Mouse (Mus musculus): Measurements from ENCODE around the gene Lmod3. TPM values are rescaled to one million over a fixed set of nuclear protein-coding genes. Genes with fewer than 3 reads are reported as not detected.
"Not testable (repeated sequence)": the region's sequence is repeated elsewhere in the genome, so short reads cannot be mapped to it uniquely, and the experiment has no call there.

Lmod3 gene
- polyA plus RNA-seq, 1 experiment from 2014 or later = 0.08 TPM

DNA sequence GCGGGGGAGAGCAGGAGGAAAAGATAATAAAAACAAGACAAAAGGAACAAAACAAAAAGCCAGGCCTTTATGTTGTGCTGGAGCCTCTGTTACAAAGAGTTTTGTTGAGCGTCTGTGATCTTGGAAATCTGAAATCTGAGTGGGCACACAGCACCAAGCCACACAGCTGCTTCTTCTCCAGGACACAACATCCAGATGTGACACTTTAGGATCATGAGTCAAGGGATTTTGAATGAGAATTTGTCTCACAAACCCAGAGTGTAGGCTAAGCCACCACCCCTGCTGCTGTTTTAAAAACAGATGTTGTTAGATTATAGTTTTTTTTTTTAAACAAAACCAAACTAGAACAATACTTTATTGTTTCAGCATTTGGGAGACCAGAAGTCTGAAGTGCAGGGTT lies 19.8 kb upstream of the Lmod3 start:
- Histone ChIP-seq H3K27ac (ENCODE audit: low read depth, low read length) (no peak overlapping the region), H3K9me3 (ENCODE audit: control insufficient read depth) (no peaks in the 10 kb centered on the region), H3K4me3 (ENCODE audit: low read depth, low read length) (no peak overlapping the region), H3K9ac (ENCODE audit: low read depth, low read length) (no peak overlapping the region), H3K4me1 (replicated peaks; ENCODE audit: control insufficient read depth, insufficient read depth, low read length) (no peaks in the 10 kb centered on the region), H3K36me3 (ENCODE audit: control insufficient read depth, insufficient read depth) (no peaks in the 10 kb centered on the region), H3K4me2 (replicated peaks; ENCODE audit: low read depth) (no peak overlapping the region), H3K27me3 (replicated peaks; ENCODE audit: control insufficient read depth, insufficient read depth, low read length) (no peaks in the 10 kb centered on the region)
- WGBS = 83% methylated on average over 2 of the region's 2 CpGs
- no peak for ATAC-seq
- TF ChIP-seq CTCF (IDR thresholded peaks at IDR 0.05; ENCODE audit: low read depth) = no peak

DNA sequence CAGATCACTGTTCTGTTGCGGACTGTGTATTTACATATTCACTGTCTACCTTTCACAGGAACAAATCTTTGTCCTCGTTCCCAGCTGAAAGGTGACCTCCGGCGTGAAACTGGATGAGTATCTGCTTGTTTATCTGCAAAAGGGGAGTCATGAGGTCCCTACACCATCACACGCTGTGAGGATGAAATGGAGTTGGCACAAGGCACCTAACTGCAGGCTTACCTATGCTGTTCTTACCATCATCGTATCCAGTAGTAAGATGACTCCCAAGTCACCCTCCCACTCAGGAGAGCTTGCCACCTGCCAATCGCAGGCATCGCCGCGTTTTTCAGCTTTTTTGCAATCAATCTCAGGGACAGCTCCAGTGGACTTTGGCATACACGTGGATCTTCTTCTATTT lies 17.0 kb upstream of the Lmod3 start:
- Histone ChIP-seq H3K27ac (ENCODE audit: low read depth, low read length) (no peak overlapping the region), H3K4me2 (replicated peaks; ENCODE audit: low read depth) (no peak overlapping the region), H3K9me3 (ENCODE audit: control insufficient read depth) (no peaks in the 10 kb centered on the region), H3K4me1 (replicated peaks; ENCODE audit: control insufficient read depth, insufficient read depth, low read length) (no peaks in the 10 kb centered on the region), H3K36me3 (ENCODE audit: control insufficient read depth, insufficient read depth) (no peaks in the 10 kb centered on the region), H3K27me3 (replicated peaks; ENCODE audit: control insufficient read depth, insufficient read depth, low read length) (no peaks in the 10 kb centered on the region), H3K9ac (ENCODE audit: low read depth, low read length) (no peak overlapping the region), H3K4me3 (ENCODE audit: low read depth, low read length) (no peak overlapping the region)
- 81% methylated on average over 11 of the region's 11 CpGs for WGBS
- ATAC-seq = no peak
- TF ChIP-seq CTCF (IDR thresholded peaks at IDR 0.05; ENCODE audit: low read depth) = no peak

DNA sequence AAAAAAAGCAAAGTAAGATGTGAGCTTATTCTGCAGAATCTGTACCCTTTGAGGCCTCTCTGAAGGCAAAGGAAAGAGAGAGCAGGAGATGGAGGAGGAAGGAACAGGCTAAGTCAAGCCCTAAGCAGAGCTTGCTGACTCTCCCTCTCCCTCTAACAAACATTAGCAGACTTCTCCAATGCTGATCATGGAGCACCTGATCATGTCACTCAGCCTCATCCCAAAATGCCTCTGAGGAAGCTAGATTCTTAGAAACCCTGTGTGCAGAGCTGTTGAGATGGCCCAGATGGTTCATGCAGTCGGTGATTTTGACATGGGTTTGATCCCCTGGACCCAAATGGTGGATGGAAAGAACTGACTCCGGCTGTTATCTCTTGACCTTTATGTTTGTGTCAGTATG lies 14.6 kb upstream of the Lmod3 start:
- Histone ChIP-seq H3K4me2 (replicated peaks; ENCODE audit: low read depth) (no peak overlapping the region), H3K27me3 (replicated peaks; ENCODE audit: control insufficient read depth, insufficient read depth, low read length) (no peaks in the 10 kb centered on the region), H3K9ac (ENCODE audit: low read depth, low read length) (no peak overlapping the region), H3K9me3 (ENCODE audit: control insufficient read depth) (no peaks in the 10 kb centered on the region), H3K4me1 (replicated peaks; ENCODE audit: control insufficient read depth, insufficient read depth, low read length) (no peaks in the 10 kb centered on the region), H3K4me3 (ENCODE audit: low read depth, low read length) (no peak overlapping the region), H3K27ac (ENCODE audit: low read depth, low read length) (no peak overlapping the region), H3K36me3 (ENCODE audit: control insufficient read depth, insufficient read depth) (no peaks in the 10 kb centered on the region)
- no peak for ATAC-seq
- WGBS = 92% methylated on average over 2 of the region's 2 CpGs
- no peak for TF ChIP-seq CTCF (IDR thresholded peaks at IDR 0.05; ENCODE audit: low read depth)

DNA sequence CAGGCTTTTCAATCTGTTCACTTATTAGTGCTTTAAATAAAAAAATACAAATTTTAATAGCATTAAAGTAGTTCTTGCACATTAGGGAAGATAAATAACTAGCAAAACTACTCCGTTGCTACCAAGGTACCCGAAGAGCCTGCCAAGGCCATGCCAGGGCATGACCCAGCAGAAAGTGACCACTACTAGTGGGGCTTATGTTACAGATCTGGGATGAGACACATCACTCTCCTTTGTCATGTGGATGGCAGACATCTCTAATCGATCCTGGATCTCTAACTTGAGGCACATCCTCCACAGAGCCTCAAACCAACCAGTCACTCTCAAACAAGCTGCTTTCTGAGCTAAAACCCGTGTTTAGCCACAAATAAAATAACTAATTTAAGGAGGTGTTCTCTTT lies 14.1 kb upstream of the Lmod3 start:
- 72% methylated on average over 4 of the region's 4 CpGs for WGBS
- ATAC-seq = no peak

DNA sequence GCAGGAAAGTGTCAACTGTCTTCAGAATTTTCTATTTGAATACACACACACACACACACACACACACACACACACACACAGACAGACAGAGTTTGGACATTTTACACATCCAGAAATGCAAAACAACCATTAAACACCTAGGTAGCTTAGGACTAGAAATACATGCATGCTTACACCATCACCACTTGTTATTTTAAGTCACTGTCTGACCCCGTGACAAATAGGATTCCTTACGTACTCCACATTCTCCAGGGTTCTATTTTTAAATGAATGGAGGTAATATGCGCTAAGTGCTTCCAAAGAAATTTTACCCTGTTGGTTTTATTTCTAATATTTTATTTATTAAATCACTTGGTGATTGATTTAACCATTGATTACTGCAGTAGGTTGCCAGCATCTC lies 13.1 kb upstream of the Lmod3 start:
- no peaks in the 10 kb centered on the region for H3K4me1 ChIP-seq (replicated peaks; ENCODE audit: control insufficient read depth, insufficient read depth, low read length)
- H3K9me3 ChIP-seq (ENCODE audit: control insufficient read depth) = no peaks in the 10 kb centered on the region
- H3K27ac ChIP-seq (ENCODE audit: low read depth, low read length) = no peak overlapping the region
- no peak overlapping the region for H3K4me3 ChIP-seq (ENCODE audit: low read depth, low read length)
- no peak overlapping the region for H3K9ac ChIP-seq (ENCODE audit: low read depth, low read length)
- no peak overlapping the region for H3K4me2 ChIP-seq (replicated peaks; ENCODE audit: low read depth)
- no peaks in the 10 kb centered on the region for H3K27me3 ChIP-seq (replicated peaks; ENCODE audit: control insufficient read depth, insufficient read depth, low read length)
- WGBS = 75% methylated on average over 3 of the region's 3 CpGs
- H3K36me3 ChIP-seq (ENCODE audit: control insufficient read depth, insufficient read depth) = no peaks in the 10 kb centered on the region
- no peak for ATAC-seq
- TF ChIP-seq CTCF (IDR thresholded peaks at IDR 0.05; ENCODE audit: low read depth) = no peak

More for the DNA sequence above, 14.1 kb upstream of the Lmod3 start:
- no peaks in the 10 kb centered on the region for H3K4me1 ChIP-seq (replicated peaks; ENCODE audit: control insufficient read depth, insufficient read depth, low read length)
- no peak overlapping the region for H3K4me3 ChIP-seq (ENCODE audit: low read depth, low read length)
- H3K27ac ChIP-seq (ENCODE audit: low read depth, low read length) = no peak overlapping the region
- no peak overlapping the region for H3K4me2 ChIP-seq (replicated peaks; ENCODE audit: low read depth)
- TF ChIP-seq CTCF (IDR thresholded peaks at IDR 0.05; ENCODE audit: low read depth) = no peak
- H3K36me3 ChIP-seq (ENCODE audit: control insufficient read depth, insufficient read depth) = no peaks in the 10 kb centered on the region
- H3K9ac ChIP-seq (ENCODE audit: low read depth, low read length) = no peak overlapping the region
- H3K27me3 ChIP-seq (replicated peaks; ENCODE audit: control insufficient read depth, insufficient read depth, low read length) = no peaks in the 10 kb centered on the region
- H3K9me3 ChIP-seq (ENCODE audit: control insufficient read depth) = no peaks in the 10 kb centered on the region

DNA sequence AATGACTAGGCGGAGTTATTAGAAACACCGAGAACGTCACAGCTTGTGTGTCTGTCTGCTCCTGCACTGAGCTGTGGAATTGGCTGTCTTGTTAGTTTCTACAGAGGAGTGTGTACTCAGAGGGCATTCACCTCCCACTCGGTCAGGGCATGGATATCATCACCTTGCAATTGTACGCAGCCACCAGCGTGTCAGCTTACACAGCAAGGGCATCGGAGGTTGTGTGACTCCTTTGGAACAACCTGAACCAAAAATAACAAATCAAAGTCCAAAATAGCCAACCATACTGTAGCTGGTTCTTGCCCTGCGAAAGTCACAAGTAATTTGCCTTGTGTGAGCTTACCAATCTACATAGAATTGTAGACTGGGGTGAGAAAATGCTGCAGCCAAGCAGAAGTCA lies 12.7 kb upstream of the Lmod3 start:
- H3K9ac ChIP-seq (ENCODE audit: low read depth, low read length) = no peak overlapping the region
- no peaks in the 10 kb centered on the region for H3K4me1 ChIP-seq (replicated peaks; ENCODE audit: control insufficient read depth, insufficient read depth, low read length)
- no peaks in the 10 kb centered on the region for H3K27me3 ChIP-seq (replicated peaks; ENCODE audit: control insufficient read depth, insufficient read depth, low read length)
- H3K4me2 ChIP-seq (replicated peaks; ENCODE audit: low read depth) = no peak overlapping the region
- H3K27ac ChIP-seq (ENCODE audit: low read depth, low read length) = no peak overlapping the region
- no peak for ATAC-seq
- no peak overlapping the region for H3K4me3 ChIP-seq (ENCODE audit: low read depth, low read length)
- no peak for TF ChIP-seq CTCF (IDR thresholded peaks at IDR 0.05; ENCODE audit: low read depth)
- WGBS = 60% methylated on average over 8 of the region's 8 CpGs
- H3K9me3 ChIP-seq (ENCODE audit: control insufficient read depth) = no peaks in the 10 kb centered on the region
- H3K36me3 ChIP-seq (ENCODE audit: control insufficient read depth, insufficient read depth) = no peaks in the 10 kb centered on the region

DNA sequence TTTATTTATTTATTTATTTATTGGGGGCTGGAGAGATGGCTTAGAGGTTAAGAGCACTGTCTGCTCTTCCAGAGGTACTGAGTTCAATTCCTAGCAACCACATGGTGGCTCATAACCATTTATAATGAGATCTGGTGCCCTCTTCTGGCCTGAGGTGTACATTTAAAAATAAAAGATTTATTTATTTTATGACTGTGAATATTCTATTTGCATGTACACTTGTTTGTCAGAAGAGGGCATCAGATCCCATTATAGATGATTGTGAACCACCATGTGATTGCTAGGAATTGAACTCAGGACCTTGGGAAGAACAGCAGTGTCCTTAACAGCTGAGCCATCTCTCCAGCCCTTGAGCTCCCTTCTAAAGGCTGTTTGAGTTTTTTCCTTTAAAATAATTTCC lies 11.2 kb upstream of the Lmod3 start:
- H3K4me3 ChIP-seq (ENCODE audit: low read depth, low read length); H3K27ac ChIP-seq (ENCODE audit: low read depth, low read length); H3K4me1 ChIP-seq (replicated peaks; ENCODE audit: control insufficient read depth, insufficient read depth, low read length); H3K4me2 ChIP-seq (replicated peaks; ENCODE audit: low read depth); H3K9me3 ChIP-seq (ENCODE audit: control insufficient read depth); H3K27me3 ChIP-seq (replicated peaks; ENCODE audit: control insufficient read depth, insufficient read depth, low read length); H3K36me3 ChIP-seq (ENCODE audit: control insufficient read depth, insufficient read depth); H3K9ac ChIP-seq (ENCODE audit: low read depth, low read length); ATAC-seq: not testable (repeated sequence)
- peak; percentile 26 for TF ChIP-seq CTCF (IDR thresholded peaks at IDR 0.05; ENCODE audit: low read depth)

Measured in intestine, postnatal 0 days (tissue).